In genomic region chr9:6090747-6091146, GRCm38 (mm10) we compare ENCODE assay signal across 14 mouse cellular contexts.
"Had no signal": no experiment of that assay in that cellular context is flagged by ENCODE, and none has a peak within 500 bp of the region (broad histone marks: within the 10 kb centered on the region; RNA-seq: fewer than 3 reads in every experiment).

No protein-coding gene starts in this region.

- H3K27me3 ChIP-seq: intestine, embryonic 15.5 days; limb, embryonic 15.5 days; lung, embryonic 15.5 days; neural tube, embryonic 15.5 days; stomach, embryonic 15.5 days had no signal

- H3K4me1 ChIP-seq: intestine, embryonic 15.5 days; limb, embryonic 15.5 days; lung, embryonic 15.5 days; midbrain, embryonic 10.5 days; neural tube, embryonic 15.5 days; stomach, embryonic 15.5 days had no signal

- H3K9me3 ChIP-seq: intestine, embryonic 15.5 days; limb, embryonic 15.5 days; lung, embryonic 15.5 days; midbrain, embryonic 10.5 days; neural tube, embryonic 15.5 days; stomach, embryonic 15.5 days had no signal

- H3K4me3 ChIP-seq: intestine, embryonic 15.5 days; limb, embryonic 15.5 days; lung, embryonic 15.5 days; midbrain, embryonic 10.5 days; myocyte; neural tube, embryonic 15.5 days; stomach, embryonic 15.5 days had no signal

- ATAC-seq: intestine, embryonic 15.5 days had no signal

- H3K36me3 ChIP-seq: intestine, embryonic 15.5 days; limb, embryonic 15.5 days; lung, embryonic 15.5 days; midbrain, embryonic 10.5 days; neural tube, embryonic 15.5 days; stomach, embryonic 15.5 days had no signal

- H3K4me2 ChIP-seq: intestine, embryonic 15.5 days; limb, embryonic 15.5 days; lung, embryonic 15.5 days; neural tube, embryonic 15.5 days; stomach, embryonic 15.5 days had no signal

- H3K9ac ChIP-seq: intestine, embryonic 15.5 days; limb, embryonic 15.5 days; lung, embryonic 15.5 days; neural tube, embryonic 15.5 days; stomach, embryonic 15.5 days had no signal

- H3K27ac ChIP-seq: intestine, embryonic 15.5 days; limb, embryonic 15.5 days; lung, embryonic 15.5 days; midbrain, embryonic 10.5 days; neural tube, embryonic 15.5 days; stomach, embryonic 15.5 days had no signal

- DNase-seq: kidney, adult 18-20 months; kidney, postnatal 10 days; kidney, postnatal 4 days; midbrain, embryonic 14.5 days; right cerebral cortex, adult 18-20 months; right cerebral cortex, postnatal 25 days; thymus, postnatal 4 days had no signal
